Mouse (Mus musculus) heart, postnatal 0 days (tissue): Measurements from ENCODE around the gene Cldn14.

Source experiments
- CTCF ChIP-seq: IDR thresholded peaks from 2 replicates; pipeline ENCODE4 v1.5.1; 2016; ENCODE audit warnings: antibody characterized with exemption, control low read depth, low read depth
- EP300 ChIP-seq: IDR thresholded peaks from 2 replicates; pipeline ENCODE4 v1.6.1; 2016; ENCODE audit warnings: antibody characterized with exemption, low read depth

GRCm38 (mm10) chr16:94032270-94032669 lies 23.6 kb upstream of the Cldn14 start:
- no peak for TF ChIP-seq EP300
- TF ChIP-seq CTCF: no peak
